Mouse (Mus musculus): ENCODE measurements around the gene Olfr740. TPM values are rescaled to one million over a fixed set of nuclear protein-coding genes. Genes with fewer than 3 reads are reported as not detected.

Gene Olfr740
- polyA plus RNA-seq (2015; fragmentation: Illumina TruSeq; extraction: RNeasy Lipid Tissue Mini Kit (QIAGEN cat#74804); ENCODE audit: insufficient read depth, low replicate concordance): not detected

GRCm38 (mm10) chr14:50445245-50445644, at the start of gene Olfr740:
Gene Olfr740 (plus strand): TSS chr14:50445545.

GRCm38 (mm10) chr14:50407268-50407667, 38.1 kb upstream of the Olfr740 start, which contains the start of gene Olfr738:
Gene Olfr738 (plus strand): TSS chr14:50407568.

GRCm38 (mm10) chr14:50418326-50418725, 27.0 kb upstream of the Olfr740 start, which contains the start of gene Olfr739:
Gene Olfr739 (plus strand): TSS chr14:50418626.

GRCm38 (mm10) chr14:50472438-50472837, 27.1 kb downstream of the Olfr740 start, which contains the start of gene Olfr741:
Gene Olfr741 (plus strand): TSS chr14:50472738.

GRCm38 (mm10) chr14:50503300-50503699, 58.0 kb downstream of the Olfr740 start, which contains the start of gene Olfr742:
Gene Olfr742 (plus strand): TSS chr14:50503600.

Other genes starting within 250 kb of the Olfr740 start
- not detected for gene Olfr731, start 203.7 kb upstream of the Olfr740 start, polyA plus RNA-seq (2015; fragmentation: Illumina TruSeq; extraction: RNeasy Lipid Tissue Mini Kit (QIAGEN cat#74804); ENCODE audit: insufficient read depth, low replicate concordance)
- gene Olfr732, start 161.3 kb upstream of the Olfr740 start, polyA plus RNA-seq (2015; fragmentation: Illumina TruSeq; extraction: RNeasy Lipid Tissue Mini Kit (QIAGEN cat#74804); ENCODE audit: insufficient read depth, low replicate concordance): not detected
- 0.10 TPM for gene Olfr733, start 144.0 kb upstream of the Olfr740 start, polyA plus RNA-seq (2015; fragmentation: Illumina TruSeq; extraction: RNeasy Lipid Tissue Mini Kit (QIAGEN cat#74804); ENCODE audit: insufficient read depth, low replicate concordance)
- gene Olfr734, start 118.8 kb upstream of the Olfr740 start, polyA plus RNA-seq (2015; fragmentation: Illumina TruSeq; extraction: RNeasy Lipid Tissue Mini Kit (QIAGEN cat#74804); ENCODE audit: insufficient read depth, low replicate concordance): not detected
- not detected for gene Olfr735, start 96.7 kb upstream of the Olfr740 start, polyA plus RNA-seq (2015; fragmentation: Illumina TruSeq; extraction: RNeasy Lipid Tissue Mini Kit (QIAGEN cat#74804); ENCODE audit: insufficient read depth, low replicate concordance)
- 33.0 TPM for gene Tlr11, start 87.6 kb upstream of the Olfr740 start, polyA plus RNA-seq (2015; fragmentation: Illumina TruSeq; extraction: RNeasy Lipid Tissue Mini Kit (QIAGEN cat#74804); ENCODE audit: insufficient read depth, low replicate concordance)
- not detected for gene Olfr736, start 64.4 kb upstream of the Olfr740 start, polyA plus RNA-seq (2015; fragmentation: Illumina TruSeq; extraction: RNeasy Lipid Tissue Mini Kit (QIAGEN cat#74804); ENCODE audit: insufficient read depth, low replicate concordance)
- gene Olfr738, start 38.0 kb upstream of the Olfr740 start, polyA plus RNA-seq (2015; fragmentation: Illumina TruSeq; extraction: RNeasy Lipid Tissue Mini Kit (QIAGEN cat#74804); ENCODE audit: insufficient read depth, low replicate concordance): not detected
- gene Olfr739, start 26.9 kb upstream of the Olfr740 start, polyA plus RNA-seq (2015; fragmentation: Illumina TruSeq; extraction: RNeasy Lipid Tissue Mini Kit (QIAGEN cat#74804); ENCODE audit: insufficient read depth, low replicate concordance): not detected
- not detected for gene Olfr741, start 27.2 kb downstream of the Olfr740 start, polyA plus RNA-seq (2015; fragmentation: Illumina TruSeq; extraction: RNeasy Lipid Tissue Mini Kit (QIAGEN cat#74804); ENCODE audit: insufficient read depth, low replicate concordance)
- not detected for gene Olfr742, start 58.1 kb downstream of the Olfr740 start, polyA plus RNA-seq (2015; fragmentation: Illumina TruSeq; extraction: RNeasy Lipid Tissue Mini Kit (QIAGEN cat#74804); ENCODE audit: insufficient read depth, low replicate concordance)
- gene Olfr743, start 76.3 kb downstream of the Olfr740 start, polyA plus RNA-seq (2015; fragmentation: Illumina TruSeq; extraction: RNeasy Lipid Tissue Mini Kit (QIAGEN cat#74804); ENCODE audit: insufficient read depth, low replicate concordance): not detected
- not detected for gene Olfr744, start 169.3 kb downstream of the Olfr740 start, polyA plus RNA-seq (2015; fragmentation: Illumina TruSeq; extraction: RNeasy Lipid Tissue Mini Kit (QIAGEN cat#74804); ENCODE audit: insufficient read depth, low replicate concordance)
- not detected for gene Olfr745, start 193.8 kb downstream of the Olfr740 start, polyA plus RNA-seq (2015; fragmentation: Illumina TruSeq; extraction: RNeasy Lipid Tissue Mini Kit (QIAGEN cat#74804); ENCODE audit: insufficient read depth, low replicate concordance)
- not detected for gene Olfr746, start 201.5 kb downstream of the Olfr740 start, polyA plus RNA-seq (2015; fragmentation: Illumina TruSeq; extraction: RNeasy Lipid Tissue Mini Kit (QIAGEN cat#74804); ENCODE audit: insufficient read depth, low replicate concordance)
- not detected for gene Olfr747, start 247.7 kb downstream of the Olfr740 start, polyA plus RNA-seq (2015; fragmentation: Illumina TruSeq; extraction: RNeasy Lipid Tissue Mini Kit (QIAGEN cat#74804); ENCODE audit: insufficient read depth, low replicate concordance)

All from spleen, adult 10 weeks (tissue).